Mouse (Mus musculus) lung, embryonic 16.5 days (tissue): ENCODE results near the gene Ikzf3. TPM values are rescaled to one million over a fixed set of nuclear protein-coding genes. Genes with fewer than 3 reads are reported as not detected.

ENCODE experiments used
- ATAC-seq: fragments of 200-750 bp; cut with Nextera tagmentation; 2 replicates; pipeline ENCODE4 v1.8.0; 2017; ENCODE audit warnings: low read depth, mild to moderate bottlenecking, moderate library complexity
- H3K27ac ChIP-seq: fragments of 300-500 bp; sonication (generic); 2 replicates; pipeline ENCODE4 v1.5.1; 2014; ENCODE audit warnings: mild to moderate bottlenecking, control low read depth, low read length
- H3K27me3 ChIP-seq: fragments of 300-500 bp; sonication (generic); 2 replicates; pipeline ENCODE4 v1.6.1; 2014; ENCODE audit warnings: low read depth, low read length, mixed read lengths; ENCODE audit not compliant: control insufficient read depth, insufficient read depth
- H3K36me3 ChIP-seq: fragments of 300-500 bp; sonication (generic); 2 replicates; pipeline ENCODE4 v1.6.1; 2014; ENCODE audit warnings: low read length; ENCODE audit not compliant: control insufficient read depth, insufficient read depth
- H3K4me1 ChIP-seq: fragments of 300-500 bp; sonication (generic); replicated peaks from 2 replicates; pipeline ENCODE4 v1.6.1; 2014; ENCODE audit warnings: low read length, mixed read lengths; ENCODE audit not compliant: control insufficient read depth, insufficient read depth
- H3K4me2 ChIP-seq: fragments of 300-500 bp; sonication (generic); 2 replicates; pipeline ENCODE4 v1.6.1; 2014; ENCODE audit warnings: low read depth, low read length, control low read depth
- H3K4me3 ChIP-seq: fragments of 300-500 bp; sonication (generic); 2 replicates; pipeline ENCODE4 v1.5.1; 2014; ENCODE audit warnings: mild to moderate bottlenecking, low read length, control low read depth
- H3K9ac ChIP-seq: fragments of 300-500 bp; sonication (generic); 2 replicates; pipeline ENCODE4 v1.6.1; 2014; ENCODE audit warnings: low read length, control low read depth
- H3K9me3 ChIP-seq: fragments of 300-500 bp; sonication (generic); 2 replicates; pipeline ENCODE4 v1.6.1; 2016; ENCODE audit warnings: low read length; ENCODE audit not compliant: control insufficient read depth
- whole genome bisulfite sequencing: fragments of 180-500 bp; shearing (Covaris S2); extraction: QIAGEN DNeasy Blood & Tissue Kit; methylation state at CpG from one replicate; pipeline ENCODE4 v1.1.7; 2014; 5-methylcytosine and 5-hydroxymethylcytosine counted together
- polyA plus RNA-seq: library from polyadenylated mRNA; unstranded; fragments of >200 nt; fragmentation: Nextera tagmentation; extraction: Ambion mirVana; gene quantifications from 2 replicates; pipeline ENCODE4 v1.2.1, GENCODE M21; 2015

Ikzf3 gene
- polyA plus RNA-seq, result 0.33 and 1.1 TPM in 2 replicates

DNA sequence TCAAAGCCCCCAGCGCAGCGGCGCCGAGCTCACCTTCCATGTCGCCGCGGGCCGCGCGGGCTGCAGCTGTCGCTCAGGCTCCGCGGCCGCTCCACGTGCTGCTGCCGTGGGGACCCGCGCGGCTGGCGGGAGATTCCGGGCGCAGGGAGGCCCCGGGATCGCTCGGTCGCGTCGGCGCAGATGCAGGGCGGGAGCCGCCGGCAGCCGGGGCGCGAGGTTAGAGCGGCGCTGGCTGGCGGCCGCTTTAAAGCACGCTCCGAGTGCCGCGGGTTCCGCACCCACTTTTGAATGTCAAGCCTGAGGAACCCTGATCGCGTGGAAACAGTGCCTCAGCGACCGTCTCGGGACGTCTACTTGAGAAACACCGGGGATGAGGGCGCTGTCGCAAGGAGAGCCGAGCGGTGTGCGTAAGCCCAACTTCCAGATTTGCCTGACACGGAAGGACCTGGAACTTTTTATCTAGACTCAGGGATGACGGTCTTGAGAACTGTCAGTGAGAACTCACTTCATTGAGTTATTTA, at the start of gene Ikzf3:
Gene Ikzf3 (minus strand): TSS at position 321 of the 521 bp plus-strand sequence.
- peaks cover 6% of the 10 kb centered on the region for H3K4me1 ChIP-seq
- peak within 1 kb of the TSS; percentile 51; the same call in 1 of the 2 replicates for H3K9ac ChIP-seq
- no peak within 1 kb of the TSS for H3K27ac ChIP-seq
- under 1% methylated on average over 57 of the region's 58 CpGs for WGBS
- H3K27me3 ChIP-seq, result peaks cover 56% of the 10 kb centered on the region
- peak within 1 kb of the TSS; percentile 86 for H3K4me2 ChIP-seq
- ATAC-seq, result peak; percentile 28; the same call in 1 of the 2 replicates
- peak within 1 kb of the TSS; percentile 52 for H3K4me3 ChIP-seq
- H3K36me3 ChIP-seq, result no peaks in the 10 kb centered on the region
- H3K9me3 ChIP-seq, result no peaks in the 10 kb centered on the region; the same call in 1 of the 2 replicates

- peaks cover 13% of the 10 kb centered on the region for H3K27me3 ChIP-seq
- WGBS, result 68% methylated on average over 10 of the region's 10 CpGs
These were observed 49.6 kb upstream of the Ikzf3 start for GRCm38 (mm10) chr11:98595473-98595872.

GRCm38 (mm10) chr11:98595021-98595420, 49.2 kb upstream of the Ikzf3 start:
- Histone ChIP-seq H3K4me1 (peaks cover 4% of the 10 kb centered on the region; the same call in 1 of the 2 replicates), H3K4me3 (no peak overlapping the region), H3K9me3 (no peaks in the 10 kb centered on the region), H3K36me3 (no peaks in the 10 kb centered on the region), H3K4me2 (no peak overlapping the region), H3K27me3 (peaks cover 13% of the 10 kb centered on the region), H3K27ac (no peak overlapping the region), H3K9ac (no peak overlapping the region)
- 65% methylated on average over 6 of the region's 6 CpGs for WGBS
- ATAC-seq, result no peak

More at GRCm38 (mm10) chr11:98595473-98595872, 49.6 kb upstream of the Ikzf3 start:
- Histone ChIP-seq H3K36me3 (no peaks in the 10 kb centered on the region), H3K9me3 (no peaks in the 10 kb centered on the region), H3K4me3 (no peak overlapping the region), H3K9ac (no peak overlapping the region), H3K4me1 (peaks cover 4% of the 10 kb centered on the region; the same call in 1 of the 2 replicates), H3K27ac (no peak overlapping the region), H3K4me2 (no peak overlapping the region)
- no peak for ATAC-seq

DNA sequence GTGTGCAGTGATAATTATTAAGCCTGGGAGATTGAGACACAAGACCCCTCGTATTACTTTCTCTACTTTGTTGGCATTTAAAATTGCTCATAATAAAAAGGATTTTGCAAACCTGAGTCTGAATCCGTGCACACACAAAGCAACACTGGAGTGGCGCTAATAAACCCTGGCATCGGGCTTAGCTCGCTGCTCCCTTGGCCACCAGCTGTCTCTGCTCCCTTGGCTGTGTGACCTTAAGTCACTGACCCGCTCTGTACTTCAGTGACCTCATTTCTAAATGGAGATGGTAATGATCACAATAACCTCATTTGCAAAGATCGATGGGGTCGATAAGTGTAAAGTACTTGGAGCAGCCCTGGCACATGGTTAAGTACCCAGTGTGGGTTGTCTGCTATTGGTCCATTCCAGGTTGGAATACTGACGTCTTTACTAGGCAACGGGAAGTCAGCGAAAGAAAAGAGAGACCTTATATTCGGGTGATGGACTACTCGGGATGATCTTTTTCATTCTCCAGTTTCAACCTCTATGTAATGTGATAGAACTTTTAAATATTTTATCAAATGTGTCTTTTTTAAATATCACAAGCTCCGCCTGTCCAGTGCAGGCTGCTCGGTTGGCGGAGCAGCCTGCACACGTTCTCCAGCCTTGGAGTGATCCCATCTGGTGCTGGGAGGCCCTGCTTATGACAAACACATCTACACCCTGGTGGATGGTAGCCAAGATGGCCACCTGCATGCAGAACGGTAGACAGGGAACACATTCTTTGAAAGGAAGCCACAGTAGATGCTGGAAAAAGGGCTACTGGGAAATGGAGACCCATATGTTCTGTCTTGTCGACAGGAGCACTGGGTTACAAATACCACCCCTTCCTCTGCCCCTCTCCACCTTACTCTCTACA, 45.0 kb upstream of the Ikzf3 start:
- Histone ChIP-seq H3K4me3 (no peak overlapping the region), H3K27ac (no peak overlapping the region), H3K9me3 (no peaks in the 10 kb centered on the region), H3K9ac (no peak overlapping the region), H3K36me3 (no peaks in the 10 kb centered on the region), H3K4me1 (peaks cover 27% of the 10 kb centered on the region), H3K27me3 (no peaks in the 10 kb centered on the region; the same call in 1 of the 2 replicates), H3K4me2 (no peak overlapping the region)
- no peak for ATAC-seq
- WGBS, result 60% methylated on average over 19 of the region's 19 CpGs

DNA sequence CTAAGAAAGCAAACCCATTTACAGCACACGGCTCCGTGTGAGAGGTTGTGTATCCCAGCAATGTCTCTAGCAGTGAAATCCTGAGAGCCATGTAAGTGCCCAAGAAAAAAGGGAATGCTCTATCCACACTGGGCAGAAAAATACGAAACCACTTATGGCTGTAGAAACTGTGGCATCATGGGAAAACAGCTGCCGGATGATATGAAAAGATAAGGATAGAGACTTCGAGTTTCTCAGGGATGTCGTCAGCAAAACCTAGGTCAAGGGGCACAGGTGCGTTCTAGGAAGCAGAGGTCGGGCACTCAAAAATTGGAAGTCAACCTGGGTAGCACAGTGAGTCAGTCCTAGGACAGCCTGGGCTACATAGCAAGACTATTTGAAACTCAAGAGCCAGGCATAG, 43.5 kb upstream of the Ikzf3 start:
- no peak overlapping the region for H3K4me3 ChIP-seq
- ATAC-seq, result no peak
- H3K9me3 ChIP-seq, result no peaks in the 10 kb centered on the region
- peaks cover 32% of the 10 kb centered on the region for H3K4me1 ChIP-seq
- no peak overlapping the region; the same call in 1 of the 2 replicates for H3K9ac ChIP-seq
- H3K4me2 ChIP-seq, result no peak overlapping the region
- H3K36me3 ChIP-seq, result no peaks in the 10 kb centered on the region
- no peaks in the 10 kb centered on the region; the same call in 1 of the 2 replicates for H3K27me3 ChIP-seq
- H3K27ac ChIP-seq, result peak overlapping the region; percentile 97
- WGBS, result 74% methylated on average over 8 of the region's 8 CpGs

DNA sequence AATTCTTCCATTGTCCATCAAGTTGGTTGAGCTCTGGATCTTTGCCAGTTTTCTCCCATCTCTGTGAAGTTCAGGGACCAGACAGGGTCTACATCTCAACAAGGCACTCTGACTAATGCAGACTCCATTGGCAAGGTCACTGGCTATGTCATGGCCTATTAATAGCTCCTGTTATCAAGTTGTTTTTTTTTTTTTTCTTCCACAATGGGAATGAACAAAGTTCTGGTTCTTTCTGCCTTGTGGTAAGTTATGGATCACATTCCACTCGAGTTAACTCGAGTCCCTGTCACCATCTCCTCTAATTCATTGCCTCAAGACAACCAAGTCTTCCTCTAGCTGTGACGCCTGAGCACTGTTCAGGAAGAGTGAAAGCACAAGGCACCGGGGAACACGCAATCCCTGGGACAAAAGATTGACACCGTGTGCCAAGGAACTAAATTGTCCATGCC, 43.0 kb upstream of the Ikzf3 start:
- no peaks in the 10 kb centered on the region; the same call in 1 of the 2 replicates for H3K27me3 ChIP-seq
- no peak for ATAC-seq

GRCm38 (mm10) chr11:98587684-98588546, 42.1 kb upstream of the Ikzf3 start:
- no peaks in the 10 kb centered on the region for H3K9me3 ChIP-seq
- H3K27me3 ChIP-seq, result no peaks in the 10 kb centered on the region
- no peaks in the 10 kb centered on the region for H3K36me3 ChIP-seq
- 3% methylated on average over 20 of the region's 20 CpGs for WGBS
- H3K4me1 ChIP-seq, result peaks cover 32% of the 10 kb centered on the region
- peak overlapping the region; percentile 95 for H3K4me2 ChIP-seq
- H3K9ac ChIP-seq, result peak overlapping the region; percentile 92
- peak overlapping the region; percentile 97 for H3K27ac ChIP-seq
- peak overlapping the region; percentile 93 for H3K4me3 ChIP-seq
- ATAC-seq, result peak; percentile 74

More for the DNA sequence above, 43.0 kb upstream of the Ikzf3 start:
- no peaks in the 10 kb centered on the region for H3K36me3 ChIP-seq
- peak overlapping the region; percentile 60 for H3K9ac ChIP-seq
- peaks cover 32% of the 10 kb centered on the region for H3K4me1 ChIP-seq
- H3K27ac ChIP-seq, result peak overlapping the region; percentile 97
- peak overlapping the region; percentile 93; the same call in 1 of the 2 replicates for H3K4me3 ChIP-seq
- peak overlapping the region; percentile 95 for H3K4me2 ChIP-seq
- 58% methylated on average over 6 of the region's 6 CpGs for WGBS
- H3K9me3 ChIP-seq, result no peaks in the 10 kb centered on the region

- Histone ChIP-seq H3K4me3 (peak within 1 kb of the TSS; percentile 93), H3K9me3 (no peaks in the 10 kb centered on the region), H3K4me2 (peak within 1 kb of the TSS; percentile 95), H3K36me3 (no peaks in the 10 kb centered on the region), H3K4me1 (peaks cover 32% of the 10 kb centered on the region), H3K9ac (peak within 1 kb of the TSS; percentile 92), H3K27ac (peak within 1 kb of the TSS; percentile 97), H3K27me3 (no peaks in the 10 kb centered on the region)
- peak; percentile 95 for ATAC-seq
- under 1% methylated on average over 49 of the region's 49 CpGs for WGBS
These were observed 41.2 kb upstream of the Ikzf3 start, which contains the start of gene Ormdl3 for GRCm38 (mm10) chr11:98586892-98587563. Ormdl3 (minus strand) TSS chr11:98587368.
